Mouse (Mus musculus) WW6 (cell line): ENCODE measurements around the gene Mical1.

Experiments used
- DNase-seq: peaks from one replicate; pipeline ENCODE4 v3.0.0-alpha.2; 2013; ENCODE audit warnings: low read depth, low spot score

The Mical1 gene

GRCm38 (mm10) chr10:41477278-41478181 lies 1.4 kb downstream of the Mical1 start:
- no peak for DNase-seq

- DNase-seq = no peak
Measured at GRCm38 (mm10) chr10:41479961-41480360, 3.8 kb downstream of the Mical1 start.

GRCm38 (mm10) chr10:41480938-41481880 lies 5.1 kb downstream of the Mical1 start:
- no peak for DNase-seq

- DNase-seq = no peak
Measured at GRCm38 (mm10) chr10:41482446-41482845, 6.3 kb downstream of the Mical1 start.

- no peak for DNase-seq
Measured at GRCm38 (mm10) chr10:41485778-41486177, 9.7 kb downstream of the Mical1 start.

- DNase-seq = no peak
Measured at GRCm38 (mm10) chr10:41486506-41487170, 10.5 kb downstream of the Mical1 start.

GRCm38 (mm10) chr10:41488877-41489276 lies 12.8 kb downstream of the Mical1 start:
- DNase-seq = no peak

- no peak for DNase-seq
Measured at GRCm38 (mm10) chr10:41489294-41489693, 13.2 kb downstream of the Mical1 start.

GRCm38 (mm10) chr10:41489708-41490517 lies 13.8 kb downstream of the Mical1 start, which contains the start of the genes Smpd2 and Ppil6:
TSS of gene Smpd2 (minus strand) at chr10:41490369.
TSS of gene Ppil6 (plus strand) at chr10:41490439.
- peak; percentile 76 for DNase-seq

- DNase-seq = no peak
Measured at GRCm38 (mm10) chr10:41490518-41490873, 14.4 kb downstream of the Mical1 start.

- no peak for DNase-seq
Measured at GRCm38 (mm10) chr10:41491111-41491510, 15.0 kb downstream of the Mical1 start.

GRCm38 (mm10) chr10:41500941-41501340 lies 24.8 kb downstream of the Mical1 start:
- no peak for DNase-seq

- no peak for DNase-seq
Measured at GRCm38 (mm10) chr10:41504996-41505395, 28.9 kb downstream of the Mical1 start.

GRCm38 (mm10) chr10:41505446-41505845 lies 29.3 kb downstream of the Mical1 start:
- peak; percentile 61 for DNase-seq

GRCm38 (mm10) chr10:41509160-41509559 lies 33.0 kb downstream of the Mical1 start:
- DNase-seq = no peak

GRCm38 (mm10) chr10:41514301-41514700 lies 38.2 kb downstream of the Mical1 start:
- no peak for DNase-seq

- DNase-seq = no peak
Measured at GRCm38 (mm10) chr10:41514921-41515320, 38.8 kb downstream of the Mical1 start.

GRCm38 (mm10) chr10:41518508-41518980 lies 42.4 kb downstream of the Mical1 start:
- peak; percentile 53 for DNase-seq

GRCm38 (mm10) chr10:41518981-41519618 lies 43.0 kb downstream of the Mical1 start, which contains the start of gene Cd164:
TSS of gene Cd164 (plus strand) at chr10:41519414.
- peak; percentile 90 for DNase-seq
